Mouse (Mus musculus) CD8-positive naive resting alpha-beta T cell, adult 2 months (primary cell): ENCODE results near the gene Sirpa.

Source experiments
- DNase-seq, 2 experiments: peaks; one replicate each; pipeline ENCODE4 v3.0.0; 2022; ENCODE audit warnings: low read depth in 2 of 2, low spot score in 2 of 2

Sirpa gene

GRCm38 (mm10) chr2:129605816-129606215 is 13.2 kb downstream of the Sirpa start:
- no peak for DNase-seq

- DNase-seq: no peak
Measured at GRCm38 (mm10) chr2:129606269-129606668, 13.6 kb downstream of the Sirpa start.

- DNase-seq: no peak
Measured at GRCm38 (mm10) chr2:129606899-129607298, 14.3 kb downstream of the Sirpa start.

- DNase-seq: no peak
Measured at GRCm38 (mm10) chr2:129613971-129614370, 21.3 kb downstream of the Sirpa start.

GRCm38 (mm10) chr2:129614482-129615185 is 22.0 kb downstream of the Sirpa start:
- no peak for DNase-seq

- DNase-seq: no peak
Measured at GRCm38 (mm10) chr2:129620148-129620547, 27.5 kb downstream of the Sirpa start.

- DNase-seq: no peak
Measured at GRCm38 (mm10) chr2:129620881-129621280, 28.2 kb downstream of the Sirpa start.

GRCm38 (mm10) chr2:129621654-129622490 is 29.2 kb downstream of the Sirpa start:
- DNase-seq: no peak

GRCm38 (mm10) chr2:129622918-129623317 is 30.3 kb downstream of the Sirpa start:
- DNase-seq: no peak

- DNase-seq: no peak
Measured at GRCm38 (mm10) chr2:129623771-129624170, 31.1 kb downstream of the Sirpa start.

- no peak for DNase-seq
Measured at GRCm38 (mm10) chr2:129624246-129624918, 31.7 kb downstream of the Sirpa start.

GRCm38 (mm10) chr2:129624956-129625355 is 32.3 kb downstream of the Sirpa start:
- DNase-seq: no peak

GRCm38 (mm10) chr2:129625845-129626244 is 33.2 kb downstream of the Sirpa start:
- DNase-seq: no peak

- no peak for DNase-seq
Measured at GRCm38 (mm10) chr2:129626621-129627061, 34.0 kb downstream of the Sirpa start.

GRCm38 (mm10) chr2:129627133-129627532 is 34.5 kb downstream of the Sirpa start:
- no peak for DNase-seq

GRCm38 (mm10) chr2:129627811-129628210 is 35.2 kb downstream of the Sirpa start:
- no peak for DNase-seq

- DNase-seq: no peak
Measured at GRCm38 (mm10) chr2:129628456-129629185, 36.0 kb downstream of the Sirpa start.

- no peak for DNase-seq
Measured at GRCm38 (mm10) chr2:129629786-129630531, 37.3 kb downstream of the Sirpa start.

- DNase-seq: no peak
Measured at GRCm38 (mm10) chr2:129630532-129630886, 37.9 kb downstream of the Sirpa start.

- DNase-seq: no peak
Measured at GRCm38 (mm10) chr2:129630978-129631660, 38.5 kb downstream of the Sirpa start.
